Mouse (Mus musculus) lung, postnatal 36 days (tissue): ENCODE measurements around the gene Ssbp4.

Experiments
- DNase-seq: peaks from one replicate; pipeline ENCODE4 v3.0.0; 2022; ENCODE audit warnings: mixed read lengths

The Ssbp4 gene

DNA sequence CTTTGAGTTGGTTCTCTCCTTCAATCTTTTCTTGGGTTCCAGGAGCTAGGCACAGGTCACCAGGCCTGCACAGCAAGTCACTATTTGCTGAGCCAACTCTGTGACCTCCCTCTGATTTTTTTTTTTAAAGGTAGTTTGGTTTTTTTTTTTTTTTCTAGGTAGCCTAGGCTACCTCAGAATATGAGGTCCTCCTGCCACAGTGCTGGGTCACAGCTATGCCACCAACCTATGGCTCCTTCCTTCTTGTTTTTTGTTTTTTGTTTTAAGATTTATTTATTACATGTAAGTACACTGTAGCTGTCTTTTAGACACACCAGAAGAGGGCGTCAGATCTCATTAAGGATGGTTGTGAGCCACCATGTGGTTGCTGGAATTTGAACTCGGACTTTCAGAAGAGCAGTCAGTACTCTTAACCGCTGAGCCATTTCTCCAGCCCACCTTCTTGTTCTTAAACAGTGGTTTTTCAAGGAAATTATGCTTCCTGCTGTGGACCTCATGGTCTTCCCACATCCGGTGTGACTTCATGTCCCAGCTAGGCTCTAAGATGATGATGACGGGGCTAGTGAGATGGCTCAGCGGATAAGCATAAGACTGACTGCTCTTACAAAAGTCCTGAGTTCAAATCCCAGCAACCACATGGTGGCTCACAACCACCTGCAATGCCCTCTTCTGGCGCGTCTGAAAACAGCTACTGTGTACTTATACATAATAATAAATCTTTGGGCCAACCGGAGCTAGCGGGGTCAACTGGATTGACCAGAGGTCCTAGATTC, 59.1 kb downstream of the Ssbp4 start:
- peak; percentile 60 for DNase-seq

DNA sequence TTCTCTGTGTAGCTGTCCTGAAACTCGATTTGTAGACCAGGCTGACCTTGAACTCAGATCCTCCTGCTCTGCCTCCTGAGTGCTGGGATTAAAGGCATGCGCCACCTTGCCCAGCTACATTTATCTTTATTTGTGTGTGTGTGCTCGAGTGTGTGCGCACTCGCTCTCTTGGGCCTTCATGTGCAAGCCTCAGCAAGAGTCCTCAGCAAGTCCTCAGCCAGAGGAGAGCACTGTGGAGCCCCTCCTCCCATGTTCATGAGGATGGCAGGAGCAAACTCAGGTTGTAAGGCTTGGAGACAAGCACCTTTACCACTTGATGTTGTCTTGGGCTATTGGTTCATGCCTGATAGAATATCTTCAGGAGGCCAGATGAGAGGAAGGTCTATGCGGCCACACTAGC, 60.9 kb downstream of the Ssbp4 start:
- DNase-seq, result peak; percentile 67
